Mouse (Mus musculus) liver, embryonic 16.5 days (tissue): ENCODE data around the gene Cux1. TPM values are rescaled to one million over a fixed set of nuclear protein-coding genes. Genes with fewer than 3 reads are reported as not detected.

Experiments
- ATAC-seq: fragments of 200-750 bp; cut with Nextera tagmentation; 2 replicates; pipeline ENCODE4 v1.8.0; 2017; ENCODE audit warnings: low read depth, mild to moderate bottlenecking, moderate number of reproducible peaks, moderate library complexity
- H3K27ac ChIP-seq: fragments of 300-500 bp; sonication (generic); 2 replicates; pipeline ENCODE4 v1.5.1; 2014; ENCODE audit warnings: mild to moderate bottlenecking, low read length
- H3K27me3 ChIP-seq: fragments of 300-500 bp; sonication (generic); 2 replicates; pipeline ENCODE4 v1.6.1; 2014; ENCODE audit warnings: low read depth, low read length, mixed read lengths; ENCODE audit not compliant: control insufficient read depth, insufficient read depth
- H3K36me3 ChIP-seq: fragments of 300-500 bp; sonication (generic); 2 replicates; pipeline ENCODE4 v1.6.1; 2014; ENCODE audit warnings: mild to moderate bottlenecking; ENCODE audit not compliant: control insufficient read depth, insufficient read depth
- H3K4me1 ChIP-seq: fragments of 300-500 bp; sonication (generic); 2 replicates; pipeline ENCODE4 v1.6.1; 2014; ENCODE audit warnings: low read depth, low read length, mixed read lengths; ENCODE audit not compliant: control insufficient read depth
- H3K4me2 ChIP-seq: fragments of 300-500 bp; sonication (generic); 2 replicates; pipeline ENCODE4 v1.6.1; 2014; ENCODE audit warnings: low read depth, low read length, mixed read lengths
- H3K4me3 ChIP-seq: fragments of 300-500 bp; sonication (generic); 2 replicates; pipeline ENCODE4 v1.5.1; 2014; ENCODE audit warnings: low read depth, mild to moderate bottlenecking, low read length
- H3K9ac ChIP-seq: fragments of 300-500 bp; sonication (generic); 2 replicates; pipeline ENCODE4 v1.6.1; 2014; ENCODE audit warnings: low read depth, low read length
- H3K9me3 ChIP-seq: fragments of 300-500 bp; sonication (generic); replicated peaks from 2 replicates; pipeline ENCODE4 v1.6.1; 2016; ENCODE audit warnings: low read length; ENCODE audit not compliant: control insufficient read depth
- WGBS: fragments of 180-500 bp; shearing (Covaris S2); extraction: QIAGEN DNeasy Blood & Tissue Kit; methylation state at CpG from one replicate; pipeline ENCODE4 v1.1.7; 2014; ENCODE audit not compliant: insufficient replicate concordance; 5-methylcytosine and 5-hydroxymethylcytosine counted together
- polyA plus RNA-seq: library from polyadenylated mRNA; unstranded; fragments of >200 nt; fragmentation: Nextera tagmentation; extraction: Ambion mirVana; gene quantifications from 2 replicates; pipeline ENCODE4 v1.2.1, GENCODE M21; 2015

Gene Cux1
- polyA plus RNA-seq, 1 experiment from 2014 or later = 17.1 TPM

DNA sequence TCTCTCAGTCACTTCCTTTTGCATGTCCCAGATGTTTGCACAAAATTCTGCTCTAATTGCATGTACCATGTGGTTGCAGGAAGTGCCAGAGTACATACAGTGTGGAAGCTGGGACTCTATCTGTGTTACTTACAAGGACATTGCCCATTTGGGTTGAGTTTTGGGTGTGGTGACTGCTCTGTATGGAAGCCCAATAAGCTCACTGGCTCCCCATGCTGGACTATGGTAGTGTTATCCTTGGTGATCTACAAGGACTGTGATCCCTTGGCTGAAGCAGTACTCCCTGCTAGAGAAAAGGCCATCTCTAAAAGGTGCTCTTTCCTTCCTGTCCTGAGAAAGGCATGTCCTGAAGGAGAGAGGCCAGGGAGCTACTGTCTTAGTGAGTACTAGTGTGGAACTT, 160.9 kb downstream of the Cux1 start:
- no peak overlapping the region for H3K4me2 ChIP-seq

GRCm38 (mm10) chr5:136403565-136403961, 163.7 kb downstream of the Cux1 start:
- H3K27me3 ChIP-seq = no peaks in the 10 kb centered on the region
- ATAC-seq = no peak
- no peak overlapping the region for H3K27ac ChIP-seq
- H3K4me1 ChIP-seq = no peaks in the 10 kb centered on the region
- no peak overlapping the region for H3K4me3 ChIP-seq
- 0 out of 2 replicates have a peak, but pooled peaks cover 3% of the 10 kb centered on the region for H3K9me3 ChIP-seq
- H3K36me3 ChIP-seq = peaks cover 7% of the 10 kb centered on the region
- no peak overlapping the region for H3K9ac ChIP-seq
- 65% methylated on average over 19 of the region's 19 CpGs for WGBS
- H3K4me2 ChIP-seq = no peak overlapping the region

More for the DNA sequence above, 160.9 kb downstream of the Cux1 start:
- H3K9ac ChIP-seq = no peak overlapping the region
- peaks cover 3% of the 10 kb centered on the region for H3K4me1 ChIP-seq
- 0 out of 2 replicates have a peak, but pooled peaks cover 3% of the 10 kb centered on the region for H3K9me3 ChIP-seq
- no peak overlapping the region for H3K27ac ChIP-seq
- H3K36me3 ChIP-seq = peaks cover 7% of the 10 kb centered on the region
- no peak for ATAC-seq
- H3K4me3 ChIP-seq = no peak overlapping the region
- no peaks in the 10 kb centered on the region for H3K27me3 ChIP-seq

DNA sequence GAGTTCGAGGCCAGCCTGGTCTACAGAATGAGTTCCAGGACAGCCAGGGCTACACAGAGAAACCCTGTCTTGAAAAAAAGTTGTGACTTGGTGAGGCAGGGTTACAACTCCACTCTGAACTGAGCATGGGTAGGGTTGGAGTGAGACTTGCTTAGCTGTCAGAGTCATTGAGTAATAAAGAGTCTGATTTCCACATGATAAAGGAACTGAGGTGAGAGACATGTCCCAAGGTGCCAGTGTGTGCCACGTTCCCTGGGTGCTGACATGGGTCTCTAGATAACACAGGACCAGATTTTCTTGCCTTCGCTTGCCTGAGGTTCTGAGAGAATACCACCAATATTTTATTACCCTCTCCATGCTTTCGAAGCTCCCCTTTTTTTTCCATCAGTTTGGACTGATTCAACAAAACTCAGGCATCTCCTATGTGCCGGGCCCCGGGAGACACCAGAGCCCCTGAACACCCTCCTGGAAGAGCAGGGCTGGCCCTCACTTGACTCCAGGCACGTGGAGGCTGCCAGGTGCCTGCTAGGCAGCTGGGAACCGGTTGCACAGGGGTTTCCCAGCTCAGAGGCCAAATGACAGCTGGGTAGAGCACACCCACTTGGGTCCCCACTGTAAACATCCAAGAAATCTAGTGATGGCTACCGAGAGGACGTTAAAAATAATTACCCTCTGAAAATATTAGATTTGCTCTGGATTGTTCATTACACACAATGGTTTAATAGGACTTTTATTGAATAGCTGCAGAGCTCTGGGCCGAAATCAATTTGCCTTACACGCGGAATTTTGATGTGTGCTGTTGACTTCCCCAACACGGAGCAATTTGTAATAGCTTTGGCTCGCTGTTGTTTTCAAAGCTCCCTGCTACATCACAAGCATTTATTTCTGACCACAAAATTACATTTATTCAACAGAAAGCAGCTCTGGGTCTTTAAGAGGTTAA, 164.4 kb downstream of the Cux1 start:
- WGBS = 71% methylated on average over 15 of the region's 15 CpGs
- H3K36me3 ChIP-seq = peaks cover 6% of the 10 kb centered on the region
- ATAC-seq = no peak
- H3K9me3 ChIP-seq = 0 out of 2 replicates have a peak, but pooled peaks cover 3% of the 10 kb centered on the region
- no peaks in the 10 kb centered on the region for H3K27me3 ChIP-seq
- H3K4me3 ChIP-seq = no peak overlapping the region
- no peaks in the 10 kb centered on the region for H3K4me1 ChIP-seq
- no peak overlapping the region for H3K4me2 ChIP-seq
- no peak overlapping the region for H3K27ac ChIP-seq
- H3K9ac ChIP-seq = no peak overlapping the region

GRCm38 (mm10) chr5:136398706-136399105, 168.6 kb downstream of the Cux1 start:
- H3K27me3 ChIP-seq = no peaks in the 10 kb centered on the region
- H3K9me3 ChIP-seq = no peaks in the 10 kb centered on the region
- peaks cover 4% of the 10 kb centered on the region for H3K4me1 ChIP-seq
- no peaks in the 10 kb centered on the region for H3K36me3 ChIP-seq
- 80% methylated on average over 3 of the region's 3 CpGs for WGBS
- no peak overlapping the region for H3K4me3 ChIP-seq
- H3K9ac ChIP-seq = no peak overlapping the region
- no peak for ATAC-seq
- no peak overlapping the region for H3K27ac ChIP-seq
- H3K4me2 ChIP-seq = no peak overlapping the region

- ATAC-seq = no peak
- Histone ChIP-seq H3K9ac (no peak overlapping the region), H3K36me3 (no peaks in the 10 kb centered on the region), H3K27me3 (no peaks in the 10 kb centered on the region), H3K9me3 (no peaks in the 10 kb centered on the region), H3K27ac (no peak overlapping the region), H3K4me3 (no peak overlapping the region), H3K4me2 (no peak overlapping the region), H3K4me1 (peaks cover 4% of the 10 kb centered on the region)
- WGBS = 65% methylated on average over 1 of the region's 1 CpGs
These were observed 170.6 kb downstream of the Cux1 start for GRCm38 (mm10) chr5:136396699-136397098.

- H3K9me3 ChIP-seq = no peaks in the 10 kb centered on the region
- no peak overlapping the region for H3K27ac ChIP-seq
- H3K9ac ChIP-seq = no peak overlapping the region
- no peak overlapping the region for H3K4me2 ChIP-seq
- peaks cover 4% of the 10 kb centered on the region for H3K4me1 ChIP-seq
- no peak overlapping the region for H3K4me3 ChIP-seq
- no peaks in the 10 kb centered on the region for H3K36me3 ChIP-seq
- ATAC-seq = no peak
- 58% methylated on average over 7 of the region's 7 CpGs for WGBS
- no peaks in the 10 kb centered on the region for H3K27me3 ChIP-seq
These were observed 171.0 kb downstream of the Cux1 start for GRCm38 (mm10) chr5:136396256-136396655.

DNA sequence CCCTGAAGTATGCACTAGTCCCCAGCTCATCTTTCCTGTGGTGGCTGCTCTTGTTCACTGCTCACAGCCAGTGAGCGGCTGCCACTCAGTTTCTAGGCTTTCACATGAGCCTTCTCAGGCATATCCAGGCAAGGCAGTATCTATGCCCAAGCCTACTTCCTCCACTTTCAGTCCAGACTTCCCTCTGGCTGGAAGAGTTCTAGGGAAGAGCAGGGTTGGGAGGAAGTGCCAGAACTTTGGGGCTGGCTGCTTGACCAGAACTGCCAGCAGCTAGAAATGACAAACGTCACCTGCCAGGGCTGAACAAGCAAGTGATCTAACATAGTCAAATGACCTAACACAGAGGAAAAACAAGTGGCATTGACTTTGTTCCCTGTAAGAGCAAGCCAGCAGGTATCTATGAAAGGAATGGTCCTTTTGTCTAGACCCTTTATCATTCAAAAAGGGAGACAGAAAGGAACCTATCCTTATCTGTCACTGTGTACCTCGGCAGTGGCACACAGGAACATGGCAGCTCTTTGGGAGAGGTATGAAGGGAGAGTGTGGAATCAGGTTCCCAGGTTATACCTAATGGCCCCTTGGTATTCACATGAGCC, 171.6 kb downstream of the Cux1 start:
- H3K36me3 ChIP-seq = no peaks in the 10 kb centered on the region
- 55% methylated on average over 3 of the region's 3 CpGs for WGBS
- H3K4me1 ChIP-seq = peaks cover 4% of the 10 kb centered on the region
- H3K4me2 ChIP-seq = no peak overlapping the region
- no peak overlapping the region for H3K4me3 ChIP-seq
- no peak overlapping the region for H3K9ac ChIP-seq
- ATAC-seq = no peak
- no peaks in the 10 kb centered on the region for H3K27me3 ChIP-seq
- no peak overlapping the region for H3K27ac ChIP-seq
- no peaks in the 10 kb centered on the region for H3K9me3 ChIP-seq

DNA sequence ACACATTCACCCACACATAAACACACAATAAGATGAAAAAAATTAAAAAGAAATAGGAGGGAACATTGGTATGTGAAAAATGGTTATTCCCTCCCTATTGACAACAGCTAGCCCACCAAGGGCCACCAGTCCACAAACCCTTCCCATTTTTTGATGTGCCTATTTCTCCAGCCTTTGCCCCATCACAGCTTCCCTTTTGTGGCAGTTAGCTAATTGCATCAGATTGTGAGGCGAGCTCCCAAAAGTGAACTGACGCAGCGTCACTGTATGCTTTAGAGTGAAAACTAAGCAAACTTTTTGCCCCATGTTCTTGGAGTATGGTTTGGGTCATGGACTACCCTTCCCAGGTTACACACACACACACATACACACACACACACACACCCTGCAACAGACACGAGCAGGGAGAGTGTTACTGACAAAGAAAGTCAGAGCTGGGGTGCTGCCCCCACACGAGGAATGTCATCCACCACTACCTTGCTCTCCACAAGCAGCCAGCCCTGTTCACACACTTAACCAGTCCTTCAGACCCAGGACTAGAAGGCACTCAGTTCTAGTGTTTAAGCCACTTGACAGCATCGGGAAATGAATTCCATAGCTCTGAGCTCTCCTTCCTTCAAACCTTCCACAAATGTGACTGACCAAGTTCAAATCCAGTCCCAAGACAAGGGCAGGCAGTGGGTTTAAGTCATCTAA, 172.6 kb downstream of the Cux1 start:
- WGBS = 53% methylated on average over 6 of the region's 6 CpGs
- ATAC-seq = no peak

More for the DNA sequence above, 172.6 kb downstream of the Cux1 start:
- H3K27ac ChIP-seq = 0 out of 2 replicates have a peak overlapping the region, but pooled peaks have one; percentile 14
- H3K9ac ChIP-seq = no peak overlapping the region
- H3K4me3 ChIP-seq = no peak overlapping the region
- no peaks in the 10 kb centered on the region for H3K36me3 ChIP-seq
- no peaks in the 10 kb centered on the region for H3K27me3 ChIP-seq
- peaks cover 4% of the 10 kb centered on the region for H3K4me1 ChIP-seq
- H3K4me2 ChIP-seq = no peak overlapping the region
- no peaks in the 10 kb centered on the region for H3K9me3 ChIP-seq
